Mouse (Mus musculus): ENCODE results near the gene Pilrb2.

GRCm38 (mm10) chr5:137817466-137818222 lies 54.0 kb downstream of the Pilrb2 start:
- no peak for TF ChIP-seq POLR2A (IDR thresholded peaks at IDR 0.05; ENCODE audit: control insufficient read depth, extremely low read depth, insufficient read depth, low read length, poor library complexity)
- no peak for TF ChIP-seq CTCF (IDR thresholded peaks at IDR 0.05; ENCODE audit: borderline replicate concordance, control insufficient read depth, extremely low read depth, insufficient read depth, low read length, poor library complexity)

Data from thymus, adult 2 months (tissue).